Mouse (Mus musculus): ENCODE data around the gene Vash2.

GRCm38 (mm10) chr1:190978001-190978400, 1.1 kb downstream of the Vash2 start:
- no peak for TF ChIP-seq GATA1 (IDR thresholded peaks at IDR 0.05; ENCODE audit: low read length)
- TF ChIP-seq TAL1 (IDR thresholded peaks at IDR 0.05; ENCODE audit: low read length), result no peak

Data from erythroblast, embryonic 14.5 days (primary cell).